Mouse (Mus musculus) intestine, embryonic 14.5 days (tissue): ENCODE results near the gene Cbx4. TPM values are rescaled to one million over a fixed set of nuclear protein-coding genes. Genes with fewer than 3 reads are reported as not detected.

Source experiments
- ATAC-seq: fragments of 200-750 bp; cut with Nextera tagmentation; replicated peaks from 2 replicates; pipeline ENCODE4 v1.8.0; 2017; ENCODE audit warnings: low read depth, moderate number of reproducible peaks, moderate TSS enrichment, moderate library complexity; ENCODE audit not compliant: low FRiP score, low TSS enrichment
- DNase-seq: peaks from one replicate; pipeline ENCODE4 v3.0.0-alpha.2; 2018; ENCODE audit warnings: low spot score
- H3K27ac ChIP-seq: fragments of 300-500 bp; sonication (generic); 2 replicates; pipeline ENCODE4 v1.5.1; 2014; ENCODE audit warnings: low read depth, mild to moderate bottlenecking, control low read depth
- H3K27me3 ChIP-seq: fragments of 300-500 bp; sonication (generic); replicated peaks from 2 replicates; pipeline ENCODE4 v1.6.1; 2014; ENCODE audit warnings: low read length, control low read depth; ENCODE audit not compliant: control insufficient read depth, insufficient read depth
- H3K36me3 ChIP-seq: fragments of 300-500 bp; sonication (generic); 2 replicates; pipeline ENCODE4 v1.6.1; 2014; ENCODE audit warnings: low read length, control low read depth; ENCODE audit not compliant: control insufficient read depth, insufficient read depth
- H3K4me1 ChIP-seq: fragments of 300-500 bp; sonication (generic); replicated peaks from 2 replicates; pipeline ENCODE4 v1.6.1; 2014; ENCODE audit warnings: low read length, control low read depth, mixed read lengths; ENCODE audit not compliant: control insufficient read depth, insufficient read depth
- H3K4me2 ChIP-seq: fragments of 300-500 bp; sonication (generic); 2 replicates; pipeline ENCODE4 v1.6.1; 2014; ENCODE audit warnings: low read length
- H3K4me3 ChIP-seq: fragments of 300-500 bp; sonication (generic); 2 replicates; pipeline ENCODE4 v1.5.1; 2014; ENCODE audit warnings: low read depth, low read length, control low read depth, mixed read lengths
- H3K9ac ChIP-seq: fragments of 300-500 bp; sonication (generic); 2 replicates; pipeline ENCODE4 v1.6.1; 2014; ENCODE audit warnings: mild to moderate bottlenecking, low read length
- H3K9me3 ChIP-seq: fragments of 300-500 bp; sonication (generic); 2 replicates; pipeline ENCODE4 v1.6.1; 2016; ENCODE audit warnings: low read length, control low read depth; ENCODE audit not compliant: control insufficient read depth
- WGBS: fragments of 180-500 bp; shearing (Covaris S2); extraction: QIAGEN DNeasy Blood & Tissue Kit; methylation state at CpG from one replicate; pipeline ENCODE4 v1.1.7; 2014; 5-methylcytosine and 5-hydroxymethylcytosine counted together
- polyA plus RNA-seq: library from polyadenylated mRNA; unstranded; fragments of >200 nt; fragmentation: Nextera tagmentation; extraction: Ambion mirVana; gene quantifications from 2 replicates; pipeline ENCODE4 v1.2.1, GENCODE M21; 2014

Cbx4 gene
- polyA plus RNA-seq, 1 experiment from 2014 or later = 10.5 TPM

GRCm38 (mm10) chr11:119057291-119057690 lies 28.7 kb downstream of the Cbx4 start:
- Histone ChIP-seq H3K36me3 (no peaks in the 10 kb centered on the region), H3K9me3 (no peaks in the 10 kb centered on the region), H3K4me3 (peak overlapping the region; percentile 53; the same call in 1 of the 2 replicates), H3K9ac (no peak overlapping the region), H3K4me1 (peaks cover 35% of the 10 kb centered on the region), H3K27me3 (peaks cover 76% of the 10 kb centered on the region), H3K4me2 (peak overlapping the region; percentile 78), H3K27ac (no peak overlapping the region)
- WGBS = 6% methylated on average over 9 of the region's 9 CpGs
- no peak for ATAC-seq
- DNase-seq = peak; percentile 72

DNA sequence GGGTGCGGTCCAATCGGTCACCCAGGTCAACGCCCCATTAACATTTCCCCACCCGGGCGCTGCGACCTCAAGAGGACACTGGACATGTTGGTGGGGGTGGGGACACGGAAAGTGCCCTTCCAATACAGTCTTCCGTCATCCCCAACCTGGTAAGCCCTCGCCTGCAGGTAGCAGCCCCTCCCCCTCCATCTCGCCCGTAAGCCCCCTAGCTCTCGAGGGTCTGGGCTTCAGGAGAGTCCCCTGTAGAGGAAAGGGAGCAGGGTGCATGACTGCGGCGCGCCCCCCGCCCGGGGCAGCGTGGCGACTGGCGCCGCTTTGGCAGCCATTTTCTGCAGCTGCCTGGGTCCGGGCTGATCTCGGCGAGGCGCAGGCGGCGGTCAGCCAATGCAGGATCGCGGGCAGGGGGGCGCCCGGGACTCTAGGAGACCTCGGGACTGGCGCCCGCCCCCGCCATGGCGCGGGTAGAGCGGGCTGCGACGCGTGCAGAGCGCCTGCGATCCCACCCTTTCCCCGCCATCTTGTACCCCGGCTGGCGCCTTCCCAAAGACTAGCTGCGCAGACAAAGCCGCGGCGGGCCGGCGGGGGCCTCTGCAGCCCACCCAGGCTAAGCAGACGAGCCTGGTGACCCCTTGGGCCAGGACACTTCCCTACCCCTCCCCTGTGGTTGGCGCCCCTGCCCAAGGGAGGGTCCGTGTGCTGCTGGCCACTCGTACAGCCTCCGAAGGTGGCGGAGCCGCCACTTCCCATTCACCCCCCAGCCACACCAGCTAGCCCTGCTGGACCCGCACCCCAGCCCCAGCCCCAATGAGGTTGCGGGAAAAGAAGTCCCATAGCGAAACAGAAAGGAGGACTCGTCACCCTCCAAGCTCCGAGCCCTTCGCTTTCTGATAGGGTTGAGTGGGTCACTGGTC lies 29.5 kb downstream of the Cbx4 start:
- H3K9ac ChIP-seq = peak overlapping the region; percentile 86
- H3K4me3 ChIP-seq = peak overlapping the region; percentile 53
- H3K4me1 ChIP-seq = peaks cover 37% of the 10 kb centered on the region
- peak overlapping the region; percentile 78 for H3K4me2 ChIP-seq
- DNase-seq (peak; percentile 90), ATAC-seq (no peak; the same call in 1 of the 2 replicates)
- peak overlapping the region; percentile 35; the same call in 1 of the 2 replicates for H3K27ac ChIP-seq
- WGBS = under 1% methylated on average over 64 of the region's 65 CpGs
- H3K9me3 ChIP-seq = no peaks in the 10 kb centered on the region
- H3K36me3 ChIP-seq = no peaks in the 10 kb centered on the region
- peaks cover 83% of the 10 kb centered on the region for H3K27me3 ChIP-seq

DNA sequence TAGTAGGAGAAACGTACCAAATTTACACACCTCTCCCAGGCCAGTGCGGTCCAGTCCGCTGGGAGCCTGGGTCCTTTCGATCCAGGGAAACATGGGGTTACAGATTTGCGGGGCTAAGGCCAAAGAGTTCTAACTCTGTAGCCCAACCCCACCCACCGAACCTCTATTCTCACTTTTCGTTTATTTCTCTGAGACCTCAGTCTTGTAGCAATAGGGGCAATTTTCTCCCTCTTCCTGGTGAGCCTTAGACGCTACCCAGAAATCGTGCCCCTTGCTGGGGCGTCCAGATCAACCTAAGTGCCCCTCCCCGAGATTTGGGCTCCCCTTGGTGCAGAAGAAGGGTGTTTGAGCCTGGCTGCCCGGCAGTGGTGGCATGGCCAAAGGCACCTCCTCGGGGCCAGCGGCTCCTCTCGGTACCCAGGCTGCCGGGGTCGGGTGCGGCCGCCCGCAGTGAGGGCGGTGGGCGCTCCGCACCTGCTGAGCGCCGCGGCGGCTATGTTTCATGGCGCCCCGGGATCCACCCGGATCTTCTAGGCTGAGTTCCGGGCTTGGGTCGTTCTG lies 30.4 kb downstream of the Cbx4 start:
- Histone ChIP-seq H3K27me3 (peaks cover 88% of the 10 kb centered on the region), H3K4me3 (peak overlapping the region; percentile 53), H3K36me3 (no peaks in the 10 kb centered on the region), H3K9me3 (no peaks in the 10 kb centered on the region), H3K9ac (no peak overlapping the region), H3K27ac (no peak overlapping the region), H3K4me2 (peak overlapping the region; percentile 78), H3K4me1 (peaks cover 37% of the 10 kb centered on the region)
- ATAC-seq (no peak; the same call in 1 of the 2 replicates), DNase-seq (peak; percentile 70)
- WGBS = 2% methylated on average over 32 of the region's 32 CpGs

DNA sequence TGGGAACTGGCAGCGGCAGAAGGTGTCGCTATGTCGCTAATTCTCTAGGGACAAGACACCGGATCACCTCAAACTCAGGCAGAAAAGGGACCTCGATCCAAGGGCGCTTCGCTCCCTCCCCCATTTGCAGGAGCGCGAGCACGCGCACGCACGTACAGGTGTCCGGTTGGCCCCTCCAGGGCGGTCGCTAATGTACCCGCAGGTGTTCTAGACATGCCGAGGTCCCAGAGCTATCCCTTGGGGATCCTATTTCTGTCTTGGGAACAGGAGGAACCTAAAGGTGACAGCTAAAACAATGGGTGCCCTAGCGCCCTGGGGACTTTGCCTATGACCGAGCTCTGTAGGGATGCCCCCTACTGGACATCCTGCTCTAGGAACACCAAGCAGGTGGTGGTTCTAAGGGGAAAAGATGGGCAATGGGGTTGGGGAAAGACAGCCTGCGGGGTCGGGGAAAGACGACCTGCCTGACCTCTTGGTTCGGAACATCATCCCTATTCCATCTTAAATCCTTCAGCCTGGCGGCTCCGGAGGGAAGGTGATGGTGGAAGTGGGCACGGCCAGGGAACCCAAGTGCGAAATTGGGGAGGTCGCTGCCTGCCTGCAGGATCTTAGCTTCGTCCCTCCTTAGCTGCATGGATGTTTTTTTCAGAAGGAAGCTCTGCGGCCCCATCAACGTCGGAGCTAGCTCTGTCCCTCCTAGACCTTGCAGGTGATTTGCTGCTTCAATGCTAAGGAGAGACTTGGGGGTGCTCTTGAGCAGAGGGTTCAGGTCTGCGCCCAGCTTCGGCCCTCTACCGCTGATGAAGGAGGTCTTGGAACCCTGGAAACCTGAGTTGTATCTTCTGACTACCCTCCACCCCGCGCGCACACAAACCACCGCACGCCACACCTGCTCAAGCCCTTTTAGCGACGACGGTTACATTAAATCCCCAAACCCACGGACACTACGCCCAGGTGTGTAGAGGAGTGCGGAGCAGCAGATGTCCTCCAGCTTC lies 31.4 kb downstream of the Cbx4 start:
- no peak overlapping the region for H3K27ac ChIP-seq
- no peak overlapping the region for H3K9ac ChIP-seq
- H3K4me1 ChIP-seq = peaks cover 37% of the 10 kb centered on the region
- no peaks in the 10 kb centered on the region for H3K36me3 ChIP-seq
- ATAC-seq (no peak), DNase-seq (peak; percentile 77)
- peak overlapping the region; percentile 66 for H3K4me2 ChIP-seq
- WGBS = 2% methylated on average over 47 of the region's 47 CpGs
- no peaks in the 10 kb centered on the region for H3K9me3 ChIP-seq
- H3K27me3 ChIP-seq = peaks cover 88% of the 10 kb centered on the region
- peak overlapping the region; percentile 28; the same call in 1 of the 2 replicates for H3K4me3 ChIP-seq

DNA sequence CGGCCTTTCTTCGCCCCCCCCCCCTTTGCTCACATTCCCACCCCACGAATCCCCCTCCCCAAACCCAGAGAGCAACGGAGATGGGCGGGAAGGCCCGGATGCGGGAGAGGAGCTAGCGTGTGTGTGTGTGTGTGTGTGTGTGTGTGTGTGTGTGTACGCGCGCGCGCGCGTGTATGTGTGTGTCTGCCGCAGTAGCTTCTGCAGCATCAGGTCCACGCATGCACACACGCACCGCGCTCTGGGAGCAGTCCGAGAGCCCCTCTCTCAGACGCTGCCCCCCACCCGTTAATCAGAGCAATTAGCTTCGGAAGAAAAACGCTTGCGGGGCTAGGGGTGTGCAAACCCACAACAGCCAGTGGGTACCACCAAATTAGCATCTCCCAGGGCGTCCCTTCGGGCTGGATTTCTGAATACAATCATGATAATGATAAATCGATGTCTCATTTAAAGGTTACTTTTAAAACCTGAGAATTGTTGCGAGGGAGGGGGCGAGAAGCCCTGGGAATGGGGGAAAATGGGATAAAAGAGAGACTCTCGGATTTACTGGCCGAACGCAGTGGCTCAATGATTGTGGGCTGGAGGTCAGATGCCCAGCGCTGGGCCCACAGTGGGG lies 32.2 kb downstream of the Cbx4 start:
- WGBS = under 1% methylated on average over 34 of the region's 35 CpGs
- Histone ChIP-seq H3K9me3 (no peaks in the 10 kb centered on the region), H3K4me1 (peaks cover 36% of the 10 kb centered on the region), H3K9ac (no peak overlapping the region), H3K4me2 (peak overlapping the region; percentile 66), H3K27ac (no peak overlapping the region), H3K36me3 (no peaks in the 10 kb centered on the region), H3K27me3 (peaks cover 88% of the 10 kb centered on the region), H3K4me3 (peak overlapping the region; percentile 28)
- ATAC-seq (no peak; the same call in 1 of the 2 replicates), DNase-seq (peak; percentile 71)

DNA sequence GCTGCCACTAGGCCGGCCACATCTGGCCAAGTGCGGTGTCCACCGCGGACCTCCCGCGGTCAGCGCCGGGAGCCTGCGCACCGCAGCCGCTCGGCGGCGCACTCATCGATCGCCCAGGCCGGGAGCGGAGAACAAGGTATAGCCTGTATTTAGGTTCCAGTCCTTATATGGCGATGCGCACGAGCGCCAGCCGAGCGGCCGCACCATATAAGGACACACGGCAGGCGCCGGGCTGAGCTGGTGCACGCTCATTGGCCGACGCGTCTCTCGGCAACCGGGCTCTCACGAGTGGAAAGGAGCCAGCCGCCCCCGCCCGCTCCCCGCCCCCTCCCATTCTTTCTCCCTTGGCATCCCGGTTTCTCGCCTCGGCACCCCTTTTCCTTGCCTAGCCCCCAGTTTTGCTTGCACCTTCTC lies 32.8 kb downstream of the Cbx4 start:
- ATAC-seq = peak; percentile 91
- Histone ChIP-seq H3K27ac (peak overlapping the region; percentile 65), H3K4me3 (peak overlapping the region; percentile 28), H3K9ac (peak overlapping the region; percentile 39), H3K4me2 (peak overlapping the region; percentile 66), H3K9me3 (no peaks in the 10 kb centered on the region), H3K4me1 (peaks cover 30% of the 10 kb centered on the region), H3K27me3 (peaks cover 88% of the 10 kb centered on the region), H3K36me3 (no peaks in the 10 kb centered on the region)
- no peak for DNase-seq
- under 1% methylated on average over 42 of the region's 42 CpGs for WGBS

DNA sequence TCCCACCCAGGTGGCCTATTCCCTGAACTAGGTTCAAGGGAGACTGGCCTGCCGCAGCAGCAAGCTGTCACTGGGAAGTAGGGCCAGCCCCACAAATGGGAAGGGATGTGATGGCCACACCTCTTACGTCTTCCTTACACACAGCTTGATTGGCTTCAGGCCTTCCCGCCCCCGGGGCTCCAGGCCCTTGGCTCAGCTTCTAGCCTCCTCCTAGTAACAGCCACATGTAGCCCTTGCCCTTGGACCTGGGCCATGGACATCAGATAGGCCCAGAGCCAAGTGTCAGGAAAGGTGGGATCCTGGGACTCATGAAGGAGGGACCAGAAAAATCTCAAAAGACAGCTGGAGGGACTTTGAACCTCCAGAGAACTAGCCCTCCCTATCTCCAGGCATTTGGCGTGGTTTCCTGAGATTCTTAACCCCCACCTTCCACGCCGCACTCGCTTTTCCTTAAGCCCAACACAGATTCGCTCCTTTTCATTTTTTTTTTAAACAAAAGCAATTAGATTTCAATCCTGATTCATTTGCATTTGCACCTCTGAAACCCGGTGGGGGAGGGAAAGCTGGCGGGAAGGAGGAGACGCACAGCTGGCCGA lies 33.3 kb downstream of the Cbx4 start:
- Histone ChIP-seq H3K27me3 (peaks cover 88% of the 10 kb centered on the region), H3K27ac (peak overlapping the region; percentile 65), H3K4me2 (peak overlapping the region; percentile 66), H3K9ac (peak overlapping the region; percentile 39), H3K9me3 (no peaks in the 10 kb centered on the region), H3K4me3 (peak overlapping the region; percentile 28), H3K36me3 (no peaks in the 10 kb centered on the region), H3K4me1 (peaks cover 28% of the 10 kb centered on the region)
- DNase-seq (peak; percentile 85), ATAC-seq (peak; percentile 36)
- WGBS = 3% methylated on average over 13 of the region's 13 CpGs
